Mouse (Mus musculus) megakaryocyte, embryonic 14.5 days (primary cell): Measurements from ENCODE around the gene Rbbp8nl.
"Not testable (repeated sequence)": the region's sequence is repeated elsewhere in the genome, so short reads cannot be mapped to it uniquely, and the experiment has no call there.

Experiments used
- FLI1 ChIP-seq: IDR thresholded peaks from 2 replicates; pipeline ENCODE4 v1.6.1; 2012; ENCODE audit warnings: low read length, inconsistent platforms, mixed read lengths
- GATA1 ChIP-seq: IDR thresholded peaks from 3 replicates; pipeline ENCODE4 v1.6.1; 2012; ENCODE audit warnings: mixed read lengths, low read length, inconsistent platforms, borderline replicate concordance

- not testable (repeated sequence) for TF ChIP-seq GATA1, FLI1
Observed at GRCm38 (mm10) chr2:180258951-180259484, 30.7 kb downstream of the Rbbp8nl start.
